Mouse (Mus musculus): ENCODE measurements around the gene Adamts6. TPM values are rescaled to one million over a fixed set of nuclear protein-coding genes. Genes with fewer than 3 reads are reported as not detected.

The Adamts6 gene
- total RNA-seq, 2 experiments from 2014 or later = 1.5 to 3.8 TPM

Other genes starting within 250 kb of the Adamts6 start
- gene Nln, start 178.2 kb upstream of the Adamts6 start, total RNA-seq (2014; fragmentation: Nextera tagmentation) = 27.8 and 45.8 TPM in 2 replicates
- 33.5 and 36.5 TPM in 2 replicates for gene Nln, start 178.2 kb upstream of the Adamts6 start, total RNA-seq (2017)
- gene Sgtb, start 178.1 kb upstream of the Adamts6 start, total RNA-seq (2014; fragmentation: Nextera tagmentation) = not detected in 2 replicates
- 0.26 TPM in 1 of 2 replicates, not detected in the other for gene Sgtb, start 178.1 kb upstream of the Adamts6 start, total RNA-seq (2017)
- gene Trappc13, start 109.4 kb upstream of the Adamts6 start, total RNA-seq (2014; fragmentation: Nextera tagmentation) = 53.1 and 62.4 TPM in 2 replicates
- 66.5 and 73.9 TPM in 2 replicates for gene Trappc13, start 109.4 kb upstream of the Adamts6 start, total RNA-seq (2017)
- 8.5 and 10.0 TPM in 2 replicates for gene Trim23, start 109.0 kb upstream of the Adamts6 start, total RNA-seq (2014; fragmentation: Nextera tagmentation)
- gene Trim23, start 109.0 kb upstream of the Adamts6 start, total RNA-seq (2017) = 19.3 and 30.5 TPM in 2 replicates
- gene Cenpk, start 59.2 kb upstream of the Adamts6 start, total RNA-seq (2014; fragmentation: Nextera tagmentation) = 40.9 and 45.5 TPM in 2 replicates
- gene Cenpk, start 59.2 kb upstream of the Adamts6 start, total RNA-seq (2017) = 92.4 and 124 TPM in 2 replicates
- gene Ppwd1, start 59.0 kb upstream of the Adamts6 start, total RNA-seq (2014; fragmentation: Nextera tagmentation) = 28.0 and 32.5 TPM in 2 replicates
- 37.9 and 44.2 TPM in 2 replicates for gene Ppwd1, start 59.0 kb upstream of the Adamts6 start, total RNA-seq (2017)

Measured in granulocyte monocyte progenitor cell, adult 5-6 weeks (primary cell).